Mouse (Mus musculus) ES-Bruce4 (cell line): ENCODE measurements around the gene Trim15. TPM values are rescaled to one million over a fixed set of nuclear protein-coding genes. Genes with fewer than 3 reads are reported as not detected.
A peak's percentile ranks its signal among the peaks of the same experiment; 100 is the strongest.
"Not testable (repeated sequence)": the region's sequence is repeated elsewhere in the genome, so short reads cannot be mapped to it uniquely, and the experiment has no call there.

Experiments
- H3K27ac ChIP-seq: 2 replicates; pipeline ENCODE4 v1.5.1; 2012; ENCODE audit warnings: low read length, inconsistent platforms; ENCODE audit not compliant: insufficient read depth
- H3K27me3 ChIP-seq: 2 replicates; pipeline ENCODE4 v1.6.1; 2012; ENCODE audit warnings: mild to moderate bottlenecking, low read length, inconsistent platforms; ENCODE audit not compliant: control insufficient read depth, poor library complexity, insufficient read depth, severe bottlenecking
- H3K36me3 ChIP-seq: 2 replicates; pipeline ENCODE4 v1.6.1; 2012; ENCODE audit warnings: inconsistent platforms, mild to moderate bottlenecking, low read length, moderate library complexity; ENCODE audit not compliant: control insufficient read depth, poor library complexity, insufficient read depth, severe bottlenecking
- H3K4me1 ChIP-seq: one replicate; pipeline ENCODE4 v1.8.1; 2011; ENCODE audit warnings: low read length; ENCODE audit not compliant: control insufficient read depth, insufficient read depth
- H3K4me3 ChIP-seq: 2 replicates; pipeline ENCODE4 v1.5.1; 2011; ENCODE audit warnings: low read depth, mild to moderate bottlenecking, low read length
- H3K9ac ChIP-seq: 2 replicates; pipeline ENCODE4 v1.6.1; 2012; ENCODE audit warnings: low read depth, mild to moderate bottlenecking, inconsistent platforms; ENCODE audit not compliant: poor library complexity, severe bottlenecking
- H3K9me3 ChIP-seq: replicated peaks from 2 replicates; pipeline ENCODE4 v1.6.1; 2012; ENCODE audit warnings: mild to moderate bottlenecking, low read length, inconsistent platforms; ENCODE audit not compliant: control insufficient read depth, poor library complexity, insufficient read depth, severe bottlenecking
- CTCF ChIP-seq: IDR thresholded peaks from one replicate; pipeline ENCODE4 v1.8.1; 2011; ENCODE audit warnings: low read depth, low read length
- EP300 ChIP-seq: IDR thresholded peaks from 2 replicates; pipeline ENCODE4 v1.6.1; 2011; ENCODE audit warnings: low read depth, low read length; ENCODE audit not compliant: insufficient read depth
- POLR2A ChIP-seq: IDR thresholded peaks from one replicate; pipeline ENCODE4 v1.8.1; 2011; ENCODE audit warnings: low read length; ENCODE audit not compliant: insufficient read depth
- polyA plus RNA-seq: library from polyadenylated mRNA; stranded (reverse); fragments of >200 nt; gene quantifications from 2 replicates; pipeline ENCODE4 v1.2.4, GENCODE M21; 2011; ENCODE audit warnings: low read depth; ENCODE audit not compliant: missing spikeins, insufficient read depth, insufficient read length

The Trim15 gene
- polyA plus RNA-seq, 1 experiment: not detected

- not testable (repeated sequence) for H3K4me3 ChIP-seq, H3K9ac ChIP-seq, H3K4me1 ChIP-seq, H3K9me3 ChIP-seq, H3K36me3 ChIP-seq, H3K27ac ChIP-seq, H3K27me3 ChIP-seq
- TF ChIP-seq CTCF: peak; percentile 61
These were observed 41.0 kb downstream of the Trim15 start for GRCm38 (mm10) chr17:36826002-36826401.

GRCm38 (mm10) chr17:36825525-36825924 is 41.5 kb downstream of the Trim15 start:
- no peak overlapping the region for H3K4me3 ChIP-seq
- H3K9ac ChIP-seq: no peak overlapping the region
- no peaks in the 10 kb centered on the region for H3K9me3 ChIP-seq
- H3K27me3 ChIP-seq: no peaks in the 10 kb centered on the region
- no peaks in the 10 kb centered on the region for H3K4me1 ChIP-seq
- TF ChIP-seq EP300: no peak
- no peak for TF ChIP-seq POLR2A
- peak; percentile 24 for TF ChIP-seq CTCF
- no peaks in the 10 kb centered on the region for H3K36me3 ChIP-seq
- H3K27ac ChIP-seq: no peak overlapping the region

- H3K36me3 ChIP-seq: no peaks in the 10 kb centered on the region
- TF ChIP-seq CTCF: peak; percentile 63
- TF ChIP-seq POLR2A: no peak
- no peak overlapping the region for H3K27ac ChIP-seq
- no peak overlapping the region for H3K9ac ChIP-seq
- no peaks in the 10 kb centered on the region for H3K27me3 ChIP-seq
- no peaks in the 10 kb centered on the region for H3K4me1 ChIP-seq
- no peak overlapping the region for H3K4me3 ChIP-seq
- no peaks in the 10 kb centered on the region for H3K9me3 ChIP-seq
These were observed 43.0 kb downstream of the Trim15 start for GRCm38 (mm10) chr17:36824005-36824404.

GRCm38 (mm10) chr17:36811871-36812270 is 55.1 kb downstream of the Trim15 start, which contains the start of gene H2-M10.6:
H2-M10.6 (plus strand) TSS chr17:36812171.
- Histone ChIP-seq H3K36me3 (no peaks in the 10 kb centered on the region), H3K4me3 (no peak within 1 kb of the TSS), H3K4me1 (no peaks in the 10 kb centered on the region), H3K9me3 (no peaks in the 10 kb centered on the region), H3K9ac (no peak within 1 kb of the TSS), H3K27ac (no peak within 1 kb of the TSS), H3K27me3 (no peaks in the 10 kb centered on the region)
- no peak for TF ChIP-seq EP300
- TF ChIP-seq CTCF: no peak
- TF ChIP-seq POLR2A: no peak

Other genes starting within 250 kb of the Trim15 start
- gene H2-M9, start 224.5 kb downstream of the Trim15 start, polyA plus RNA-seq: not detected in 2 replicates
- not detected in 2 replicates for gene H2-M1, start 195.0 kb downstream of the Trim15 start, polyA plus RNA-seq
- gene H2-M10.5, start 94.3 kb downstream of the Trim15 start, polyA plus RNA-seq: not detected in 2 replicates
- gene H2-M10.6, start 55.0 kb downstream of the Trim15 start, polyA plus RNA-seq: not detected in 2 replicates
- gene Trim26, start 30.1 kb downstream of the Trim15 start, polyA plus RNA-seq: 46.2 and 53.2 TPM in 2 replicates
- not detected in 2 replicates for gene Trim10, start 2.4 kb upstream of the Trim15 start, polyA plus RNA-seq
- 0.41 TPM in 1 of 2 replicates, not detected in the other for gene Trim40, start 22.9 kb upstream of the Trim15 start, polyA plus RNA-seq
- gene Trim31, start 30.9 kb upstream of the Trim15 start, polyA plus RNA-seq: not detected in 2 replicates
- 0.88 and 2.5 TPM in 2 replicates for gene Rnf39, start 75.7 kb upstream of the Trim15 start, polyA plus RNA-seq
- 67.3 and 68.8 TPM in 2 replicates for gene Ppp1r11, start 84.5 kb upstream of the Trim15 start, polyA plus RNA-seq
- 71.7 and 79.6 TPM in 2 replicates for gene Znrd1, start 91.3 kb upstream of the Trim15 start, polyA plus RNA-seq
- gene Znrd1as, start 91.4 kb upstream of the Trim15 start, polyA plus RNA-seq: 29.6 and 30.5 TPM in 2 replicates
- 2.9 and 4.7 TPM in 2 replicates for gene 2410137M14Rik, start 114.0 kb upstream of the Trim15 start, polyA plus RNA-seq
- 12.6 and 13.2 TPM in 2 replicates for gene H2-M5, start 122.3 kb upstream of the Trim15 start, polyA plus RNA-seq
- gene Zfp57, start 134.0 kb upstream of the Trim15 start, polyA plus RNA-seq: 223 and 254 TPM in 2 replicates
- not detected in 2 replicates for gene Mog, start 156.2 kb upstream of the Trim15 start, polyA plus RNA-seq
- gene Gabbr1, start 178.8 kb upstream of the Trim15 start, polyA plus RNA-seq: 163 and 180 TPM in 2 replicates
- 0.22 TPM in 1 of 2 replicates, not detected in the other for gene Olfr90, start 221.3 kb upstream of the Trim15 start, polyA plus RNA-seq
- not detected in 2 replicates for gene Olfr91, start 231.1 kb upstream of the Trim15 start, polyA plus RNA-seq